Mouse (Mus musculus): ENCODE data around the gene Emsy. TPM values are rescaled to one million over a fixed set of nuclear protein-coding genes. Genes with fewer than 3 reads are reported as not detected.
A peak's percentile ranks its signal among the peaks of the same experiment; 100 is the strongest.

The Emsy gene
- total and polyA plus RNA-seq, 3 experiments = 12.3 to 25.2 (median 14.6) TPM

DNA sequence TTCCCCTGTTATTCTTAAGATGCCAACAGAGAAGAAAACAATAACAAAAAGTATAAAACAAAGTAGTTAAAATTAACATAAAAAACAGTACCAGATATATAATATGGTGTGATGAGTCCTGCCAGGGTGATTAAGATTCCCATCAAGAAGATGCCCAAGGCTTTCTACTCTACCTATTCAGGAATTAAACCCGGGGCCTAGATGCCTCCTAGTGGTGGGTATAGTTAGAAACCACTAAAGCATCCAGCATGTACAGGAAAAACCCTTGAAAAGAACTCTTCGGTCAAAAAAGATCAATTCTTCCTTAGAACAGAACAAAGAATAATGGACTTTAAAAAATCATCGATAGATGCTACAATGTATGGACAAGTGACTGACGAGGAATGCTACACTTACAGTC lies 49.4 kb downstream of the Emsy start (continued):
- peak; percentile 80 for TF ChIP-seq SMC3 (IDR thresholded peaks at IDR 0.05; ENCODE audit: low read depth, low read length)

DNA sequence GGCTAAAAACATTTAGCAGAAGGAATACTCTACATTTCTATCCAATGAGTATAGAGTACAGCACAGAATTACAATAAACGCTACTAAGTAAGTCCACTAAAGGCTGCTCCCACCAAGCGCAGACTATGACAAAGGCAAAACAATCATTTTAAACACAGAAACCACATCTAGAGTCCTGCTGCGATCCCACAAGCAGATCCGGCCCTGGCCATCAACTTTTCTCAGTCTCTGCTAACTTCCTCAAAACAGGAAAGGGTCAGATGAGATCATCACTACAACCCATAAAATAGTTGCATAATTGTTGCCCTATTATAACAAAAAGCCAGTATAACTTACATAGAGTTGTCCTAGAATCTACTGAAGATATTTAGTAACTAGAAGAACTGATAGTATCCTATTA lies 54.9 kb downstream of the Emsy start:
- H3K4me1 ChIP-seq (ENCODE audit: control insufficient read depth in 1 of 2, insufficient read depth in 2 of 2) = peaks cover 0 to 20% of the 10 kb centered on the region in 2 experiments; a peak in 2 of 4 replicates
- dilution Hi-C loops (cut with MboI; ENCODE audit: extremely low pct_ligation_motif_present, extremely low pct_unique_long_range_greater_than_20kb, low sequenced_read_pairs) (no loop called here), in situ Hi-C loops (cut with MboI; ENCODE audit: low pct_ligation_motif_present, low pct_unique_long_range_greater_than_20kb, low sequenced_read_pairs) (no loop called here)
- no peak overlapping the region for H3K9ac ChIP-seq (ENCODE audit: insufficient read depth, low read depth)
- H3K36me3 ChIP-seq (replicated peaks in 1 of 2; ENCODE audit: control insufficient read depth in 1 of 2, insufficient read depth in 1 of 2, low read length in 1 of 2) = peaks cover 16 to 69% of the 10 kb centered on the region in 2 experiments
- H3K4me2 ChIP-seq (ENCODE audit: insufficient read depth, low read depth, poor library complexity, severe bottlenecking) = no peak overlapping the region
- H3K9me3 ChIP-seq (replicated peaks; ENCODE audit: low read length) = no peaks in the 10 kb centered on the region
- H3K79me2 ChIP-seq (replicated peaks; ENCODE audit: control insufficient read depth, extremely low read depth, insufficient read depth, poor library complexity, severe bottlenecking) = peaks cover 2% of the 10 kb centered on the region; the same call in 1 of the 2 replicates
- no peak for TF ChIP-seq CTCF (conservative IDR thresholded peaks at IDR 0.05 in 1 of 2, IDR thresholded peaks at IDR 0.05 in 1 of 2; ENCODE audit: low read depth in 2 of 2, low read length in 2 of 2)
- TF ChIP-seq PAX5 (IDR thresholded peaks at IDR 0.05; ENCODE audit: low read length) = no peak
- no peak for TF ChIP-seq IRF4 (IDR thresholded peaks at IDR 0.05; ENCODE audit: low read depth, low read length)
- no peak for TF ChIP-seq GABPA (IDR thresholded peaks at IDR 0.05; ENCODE audit: insufficient replicate concordance, low read depth, low read length)
- TF ChIP-seq ZKSCAN1 (IDR thresholded peaks at IDR 0.05; ENCODE audit: borderline replicate concordance, low read depth, low read length) = no peak
- TF ChIP-seq POLR2AphosphoS2 (IDR thresholded peaks at IDR 0.05; ENCODE audit: low read depth, low read length) = no peak
- TF ChIP-seq BHLHE40 (IDR thresholded peaks at IDR 0.05; ENCODE audit: low read depth, low read length) = no peak
- no peak for TF ChIP-seq RAD21 (IDR thresholded peaks at IDR 0.05; ENCODE audit: low read depth, low read length)
- no peak for TF ChIP-seq HCFC1 (IDR thresholded peaks at IDR 0.05; ENCODE audit: low read depth, low read length)
- TF ChIP-seq MAFK (IDR thresholded peaks at IDR 0.05; ENCODE audit: insufficient replicate concordance, low read length) = no peak
- no peak for TF ChIP-seq MXI1 (IDR thresholded peaks at IDR 0.05; ENCODE audit: low read depth, low read length)
- no peak for TF ChIP-seq ETS1 (conservative IDR thresholded peaks at IDR 0.05; ENCODE audit: low read depth, low read length)
- no peak for TF ChIP-seq NRF1 (IDR thresholded peaks at IDR 0.05; ENCODE audit: low read depth, low read length)
- no peak for TF ChIP-seq TBP (conservative IDR thresholded peaks at IDR 0.05; ENCODE audit: low read depth, low read length)
- TF ChIP-seq EP300 (IDR thresholded peaks at IDR 0.05; ENCODE audit: low read length) = no peak
- no peak overlapping the region for H3K27ac ChIP-seq (ENCODE audit: insufficient read depth, low read depth)
- no peak overlapping the region for H3K4me3 ChIP-seq (replicated peaks in 1 of 3; ENCODE audit: low read depth in 2 of 3, low read length in 2 of 3, poor library complexity in 1 of 3)
- DNase-seq (ENCODE audit: extremely low read depth) = no peak
- H3K27me3 ChIP-seq (replicated peaks) = no peaks in the 10 kb centered on the region

- Histone ChIP-seq H3K4me3 (replicated peaks in 1 of 3; ENCODE audit: low read depth in 2 of 3, low read length in 2 of 3, poor library complexity in 1 of 3) (no peak overlapping the region), H3K9ac (ENCODE audit: insufficient read depth, low read depth) (no peak overlapping the region), H3K79me2 (replicated peaks; ENCODE audit: control insufficient read depth, extremely low read depth, insufficient read depth, poor library complexity, severe bottlenecking) (peaks cover 2% of the 10 kb centered on the region; the same call in 1 of the 2 replicates), H3K36me3 (replicated peaks in 1 of 2; ENCODE audit: control insufficient read depth in 1 of 2, insufficient read depth in 1 of 2, low read length in 1 of 2) (peaks cover 45 to 79% of the 10 kb centered on the region in 2 experiments), H3K27me3 (replicated peaks) (no peaks in the 10 kb centered on the region), H3K9me3 (replicated peaks; ENCODE audit: low read length) (no peaks in the 10 kb centered on the region), H3K4me1 (ENCODE audit: control insufficient read depth in 1 of 2, insufficient read depth in 2 of 2) (peaks cover 0 to 17% of the 10 kb centered on the region in 2 experiments; a peak in 2 of 4 replicates), H3K27ac (ENCODE audit: insufficient read depth, low read depth) (no peak overlapping the region), H3K4me2 (ENCODE audit: insufficient read depth, low read depth, poor library complexity, severe bottlenecking) (no peak overlapping the region)
- DNase-seq (ENCODE audit: extremely low read depth) = no peak
- in situ Hi-C loops (cut with MboI; ENCODE audit: low pct_ligation_motif_present, low pct_unique_long_range_greater_than_20kb, low sequenced_read_pairs) = no loop called here
- TF ChIP-seq CHD1 (IDR thresholded peaks at IDR 0.05; ENCODE audit: low read depth, low read length) = no peak
- TF ChIP-seq KAT2A (IDR thresholded peaks at IDR 0.05; ENCODE audit: insufficient replicate concordance, low read length) = no peak
- TF ChIP-seq MYC (IDR thresholded peaks at IDR 0.05; ENCODE audit: low read depth, low read length) = no peak
- no peak for TF ChIP-seq TCF12 (IDR thresholded peaks at IDR 0.05; ENCODE audit: low read depth, low read length)
- no peak for TF ChIP-seq BHLHE40 (IDR thresholded peaks at IDR 0.05; ENCODE audit: low read depth, low read length)
- no peak for TF ChIP-seq POLR2A (IDR thresholded peaks at IDR 0.05; ENCODE audit: low read depth, low read length)
- no peak for TF ChIP-seq ETS1 (conservative IDR thresholded peaks at IDR 0.05; ENCODE audit: low read depth, low read length)
- no peak for TF ChIP-seq MAZ (IDR thresholded peaks at IDR 0.05; ENCODE audit: low read depth, low read length)
- no peak for TF ChIP-seq USF2 (conservative IDR thresholded peaks at IDR 0.05; ENCODE audit: low read depth, low read length)
- TF ChIP-seq POLR2AphosphoS2 (IDR thresholded peaks at IDR 0.05; ENCODE audit: low read depth, low read length) = no peak
- no peak for TF ChIP-seq UBTF (IDR thresholded peaks at IDR 0.05; ENCODE audit: low read depth, low read length)
- dilution Hi-C loops (cut with MboI; ENCODE audit: extremely low pct_ligation_motif_present, extremely low pct_unique_long_range_greater_than_20kb, low sequenced_read_pairs) = no loop called here
These were observed 59.2 kb downstream of the Emsy start for GRCm38 (mm10) chr7:98597402-98597801.

Data from CH12.LX (cell line).